In genomic region chr19:44388475-44389428, GRCm38 (mm10) we compare ENCODE assay signal across 8 mouse cellular contexts. TPM values are rescaled to one million over a fixed set of nuclear protein-coding genes. Genes with fewer than 3 reads are reported as not detected.
A peak's percentile ranks its signal among the peaks of the same experiment; 100 is the strongest.
DNase-seq lines count a peak whose midpoint lies in the region; ATAC-seq lines count a peak whose summit lies in the region.

No protein-coding gene starts in this region.

- 4% methylated on average over 41 of the region's 41 CpGs for WGBS in hindbrain, embryonic 14.5 days

- H3K9ac ChIP-seq in hindbrain, embryonic 14.5 days, result peak overlapping the region; percentile 80

- peaks cover 13% of the 10 kb centered on the region for H3K4me1 ChIP-seq in hindbrain, embryonic 14.5 days (replicated peaks; ENCODE audit: control insufficient read depth, insufficient read depth, low read length)

- H3K27ac ChIP-seq in hindbrain, embryonic 14.5 days, result peak overlapping the region; percentile 81

- H3K27me3 ChIP-seq in hindbrain, embryonic 14.5 days (ENCODE audit: control insufficient read depth, insufficient read depth, low read length), result no peaks in the 10 kb centered on the region

- no peaks in the 10 kb centered on the region for H3K36me3 ChIP-seq in hindbrain, embryonic 14.5 days (replicated peaks; ENCODE audit: control insufficient read depth, insufficient read depth)

- H3K4me3 ChIP-seq in hindbrain, embryonic 14.5 days (replicated peaks; ENCODE audit: low read length), result peak overlapping the region; percentile 58

- DNase-seq in R1 (ENCODE audit: low read depth, low spot score), result peak; percentile 93
- DNase-seq in cerebellum, postnatal 25 days, result peak; percentile 93 to 96
- peak; percentile 79 to 80 for DNase-seq in frontal cortex, postnatal 25 days (ENCODE audit: low spot score in 2 of 2)
- peak; percentile 86 for DNase-seq in hindbrain, embryonic 14.5 days (ENCODE audit: low spot score)
- peak; percentile 77 to 81 for DNase-seq in layer of hippocampus, postnatal 25 days (ENCODE audit: extremely low spot score in 1 of 2, low spot score in 1 of 2)
- DNase-seq in lung, postnatal 14 days, result peak; percentile 95
- DNase-seq in ovary, postnatal 36 days (ENCODE audit: low spot score), result peak; percentile 91
- peak; percentile 95 for DNase-seq in thymus, postnatal 25 days

- peak; percentile 95 for ATAC-seq in hindbrain, embryonic 14.5 days (ENCODE audit: low FRiP score)

- no peaks in the 10 kb centered on the region for H3K9me3 ChIP-seq in hindbrain, embryonic 14.5 days (ENCODE audit: control insufficient read depth, low read length)

- H3K4me2 ChIP-seq in hindbrain, embryonic 14.5 days (replicated peaks), result peak overlapping the region; percentile 79

RNA-seq across cellular contexts. Expression of gene Scd1, which starts 18.9 kb away (rescaled TPM):
- polyA plus RNA-seq in hindbrain, embryonic 14.5 days (2014; fragmentation: Nextera tagmentation; extraction: Ambion mirVana), result 8.4 and 10.6 TPM in 2 replicates
- 100 to 1,000 TPM; 139 to 156 TPM for total RNA-seq in layer of hippocampus, postnatal 25 days (2021)

RNA-seq across cellular contexts. Expression of gene Scd4, which starts 55.9 kb away (rescaled TPM):
- polyA plus RNA-seq in hindbrain, embryonic 14.5 days (2014; fragmentation: Nextera tagmentation; extraction: Ambion mirVana), result 0.25 and 0.30 TPM in 2 replicates
- total RNA-seq in layer of hippocampus, postnatal 25 days (2021), result 1 to 10 TPM; 2.8 to 2.9 TPM

Comparison
In these comparisons a context has a peak if more than half of its experiments do, and no peak if none do; other contexts are left out.
1. Peak in every context shown above with its lines: DNase-seq, ATAC-seq, H3K4me3 ChIP-seq and H3K27ac ChIP-seq.